Mouse (Mus musculus) hindbrain, postnatal 0 days (tissue): ENCODE data around the gene Llph. TPM values are rescaled to one million over a fixed set of nuclear protein-coding genes. Genes with fewer than 3 reads are reported as not detected.

Experiments used
- ATAC-seq: fragments of 200-750 bp; cut with Nextera tagmentation; 2 replicates; pipeline ENCODE4 v1.8.0; 2017; ENCODE audit warnings: mild to moderate bottlenecking, moderate TSS enrichment, moderate library complexity
- DNase-seq: peaks from one replicate; pipeline ENCODE4 v3.0.0-alpha.2; 2015; ENCODE audit warnings: low spot score
- H3K27ac ChIP-seq: fragments of 300-500 bp; sonication (generic); 2 replicates; pipeline ENCODE4 v1.5.1; 2014; ENCODE audit warnings: mild to moderate bottlenecking
- H3K27me3 ChIP-seq: fragments of 300-500 bp; sonication (generic); 2 replicates; pipeline ENCODE4 v1.6.1; 2014; ENCODE audit warnings: low read length, mixed read lengths; ENCODE audit not compliant: insufficient read depth
- H3K36me3 ChIP-seq: fragments of 300-500 bp; sonication (generic); 2 replicates; pipeline ENCODE4 v1.6.1; 2014; ENCODE audit warnings: low read length, mixed read lengths; ENCODE audit not compliant: insufficient read depth
- H3K4me1 ChIP-seq: fragments of 300-500 bp; sonication (generic); 2 replicates; pipeline ENCODE4 v1.6.1; 2014; ENCODE audit warnings: antibody characterized with exemption, low read length, mixed read lengths; ENCODE audit not compliant: insufficient read depth
- H3K4me2 ChIP-seq: fragments of 300-500 bp; sonication (generic); 2 replicates; pipeline ENCODE4 v1.6.1; 2014; ENCODE audit warnings: low read depth, mild to moderate bottlenecking, low read length, moderate library complexity, mixed read lengths
- H3K4me3 ChIP-seq: fragments of 300-500 bp; sonication (generic); 2 replicates; pipeline ENCODE4 v1.5.1; 2014; ENCODE audit warnings: low read length
- H3K9ac ChIP-seq: fragments of 300-500 bp; sonication (generic); replicated peaks from 2 replicates; pipeline ENCODE4 v1.6.1; 2014; ENCODE audit warnings: mild to moderate bottlenecking, low read length, moderate library complexity, mixed read lengths
- H3K9me3 ChIP-seq: fragments of 300-500 bp; sonication (generic); 2 replicates; pipeline ENCODE4 v1.6.1; 2016; ENCODE audit warnings: low read length, mixed read lengths
- CTCF ChIP-seq: IDR thresholded peaks from 2 replicates; pipeline ENCODE4 v1.5.1; 2016; ENCODE audit warnings: antibody characterized with exemption, control low read depth, low read depth
- WGBS: fragments of 180-500 bp; shearing (Covaris S2); extraction: QIAGEN DNeasy Blood & Tissue Kit; methylation state at CpG from one replicate; pipeline ENCODE4 v1.1.7; 2014; 5-methylcytosine and 5-hydroxymethylcytosine counted together
- polyA plus RNA-seq: library from polyadenylated mRNA; unstranded; fragments of >200 nt; fragmentation: Nextera tagmentation; extraction: Ambion mirVana; gene quantifications from 2 replicates; pipeline ENCODE4 v1.2.1, GENCODE M21; 2015
- total RNA-seq: library from RNA; depleted of rRNA; stranded (reverse); fragments of >200 nt; gene quantifications from 2 replicates; pipeline ENCODE4 v1.2.3, GENCODE M21; 2014; rRNA removed

Llph gene
- total and polyA plus RNA-seq, 2 experiments from 2014 or later = 4.1 to 43.3 TPM

DNA sequence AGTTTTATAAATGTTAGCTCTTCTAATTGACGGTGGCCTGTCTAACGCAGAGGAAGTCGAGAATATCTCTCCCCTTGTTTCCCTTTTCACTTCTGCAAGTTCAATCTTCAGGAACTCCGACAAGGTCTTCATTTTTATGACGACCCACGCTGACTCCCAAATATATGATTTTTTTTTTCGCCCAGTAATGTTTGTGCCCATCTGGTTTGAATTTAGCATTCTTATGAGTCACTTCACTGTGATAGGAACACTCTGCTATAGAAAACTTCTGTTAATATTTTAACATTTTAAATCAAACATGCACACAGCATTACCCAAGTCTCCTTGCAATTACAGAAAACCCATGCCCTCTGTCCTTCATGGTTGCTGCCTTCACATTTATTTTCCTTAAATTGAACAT is 46.5 kb downstream of the Llph start:
- peaks cover 8% of the 10 kb centered on the region; the same call in 1 of the 2 replicates for H3K4me1 ChIP-seq
- no peaks in the 10 kb centered on the region for H3K27me3 ChIP-seq
- ATAC-seq (no peak), DNase-seq (no peak)
- no peak overlapping the region for H3K27ac ChIP-seq
- WGBS = 78% methylated on average over 7 of the region's 7 CpGs
- H3K4me2 ChIP-seq = no peak overlapping the region
- no peak overlapping the region for H3K4me3 ChIP-seq
- no peaks in the 10 kb centered on the region for H3K9me3 ChIP-seq
- no peak overlapping the region for H3K9ac ChIP-seq
- no peak for TF ChIP-seq CTCF
- no peaks in the 10 kb centered on the region for H3K36me3 ChIP-seq

DNA sequence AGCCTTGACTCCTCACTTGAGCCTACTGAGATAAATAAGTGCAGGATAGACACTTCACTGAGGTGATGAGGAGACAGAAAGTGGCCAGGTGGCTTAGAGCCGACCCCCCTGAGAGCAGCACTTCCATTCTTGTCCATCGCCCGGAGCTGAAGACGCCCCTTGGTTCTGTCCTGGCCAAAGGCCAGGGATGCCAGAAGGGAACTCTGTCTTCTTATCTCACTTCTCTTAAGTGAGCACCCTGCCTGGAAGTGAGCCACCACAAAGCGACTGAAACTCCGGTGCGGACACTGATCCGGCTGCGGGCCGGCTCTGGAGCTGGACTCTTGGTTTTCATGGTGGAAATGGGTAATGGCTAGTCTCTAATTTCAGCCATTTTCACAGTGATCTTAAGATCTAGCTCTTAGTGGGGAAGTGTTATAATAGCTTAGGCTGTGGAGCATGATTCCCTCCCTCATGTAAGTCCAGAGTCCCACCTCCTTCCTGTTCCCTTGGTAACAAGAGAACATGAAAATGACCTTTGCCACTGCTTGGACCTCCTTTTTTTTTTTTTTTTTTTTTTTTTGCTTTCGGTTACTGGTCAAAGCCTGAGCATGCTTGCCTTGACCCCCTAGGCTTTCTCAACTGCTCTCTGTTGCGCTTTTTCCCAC is 52.7 kb downstream of the Llph start:
- Histone ChIP-seq H3K9me3 (no peaks in the 10 kb centered on the region), H3K27ac (no peak overlapping the region), H3K9ac (no peak overlapping the region), H3K4me1 (no peaks in the 10 kb centered on the region), H3K4me3 (no peak overlapping the region), H3K4me2 (no peak overlapping the region), H3K36me3 (no peaks in the 10 kb centered on the region), H3K27me3 (no peaks in the 10 kb centered on the region)
- DNase-seq (no peak), ATAC-seq (no peak)
- 69% methylated on average over 12 of the region's 12 CpGs for WGBS
- TF ChIP-seq CTCF = no peak

DNA sequence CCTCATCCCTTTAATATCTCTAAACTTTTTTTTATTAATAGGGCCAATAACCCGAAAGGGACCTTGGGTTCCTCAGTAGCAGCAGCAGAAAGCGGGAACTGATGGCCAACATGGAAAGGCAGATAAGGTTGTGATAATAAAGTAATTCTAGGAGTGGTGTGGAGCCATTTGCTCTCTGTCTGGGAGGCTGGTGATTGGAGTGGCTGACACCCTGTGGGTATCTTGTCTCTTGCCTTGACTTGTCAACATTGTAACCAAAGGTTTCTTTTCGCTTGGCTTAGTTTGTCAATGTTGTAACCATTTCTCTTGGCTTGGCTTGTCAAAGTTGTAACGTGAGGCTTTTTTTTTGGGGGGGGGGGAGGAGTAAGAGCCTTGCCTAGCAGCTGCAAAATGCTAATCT is 53.5 kb downstream of the Llph start:
- Histone ChIP-seq H3K27me3 (no peaks in the 10 kb centered on the region), H3K4me3 (no peak overlapping the region), H3K9ac (no peak overlapping the region), H3K4me2 (no peak overlapping the region), H3K36me3 (no peaks in the 10 kb centered on the region), H3K9me3 (no peaks in the 10 kb centered on the region), H3K27ac (no peak overlapping the region), H3K4me1 (no peaks in the 10 kb centered on the region)
- 75% methylated on average over 4 of the region's 4 CpGs for WGBS
- no peak for TF ChIP-seq CTCF
- ATAC-seq (no peak), DNase-seq (no peak)

DNA sequence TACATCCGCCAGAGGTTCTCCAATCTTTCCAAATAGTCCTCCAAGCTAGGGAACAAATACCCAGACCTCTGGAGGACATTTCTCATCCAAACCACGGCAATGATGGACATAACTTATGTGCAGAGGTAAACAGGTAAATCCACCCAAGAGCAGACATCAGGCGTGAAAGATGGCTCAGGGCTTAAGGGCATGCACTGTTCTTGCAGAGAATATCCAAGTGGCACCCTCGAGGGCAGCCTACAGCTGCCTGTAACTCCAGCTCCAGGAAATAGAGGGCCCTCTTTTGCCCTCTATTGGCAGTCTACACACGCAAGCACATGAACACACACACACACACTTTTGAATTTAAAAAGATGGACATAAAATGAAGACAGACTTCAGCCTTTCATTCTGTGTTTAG is 54.8 kb downstream of the Llph start:
- Histone ChIP-seq H3K9me3 (no peaks in the 10 kb centered on the region), H3K4me3 (no peak overlapping the region), H3K27me3 (no peaks in the 10 kb centered on the region), H3K4me2 (no peak overlapping the region), H3K27ac (no peak overlapping the region), H3K9ac (no peak overlapping the region), H3K4me1 (no peaks in the 10 kb centered on the region), H3K36me3 (no peaks in the 10 kb centered on the region)
- ATAC-seq (no peak), DNase-seq (no peak)
- no peak for TF ChIP-seq CTCF
- WGBS = 91% methylated on average over 5 of the region's 5 CpGs

Other genes with a start within 250 kb of the Llph start
- gene Helb, start 114.1 kb upstream of the Llph start, total RNA-seq = 1.6 and 3.8 TPM in 2 replicates
- 2.1 and 2.2 TPM in 2 replicates for gene Helb, start 114.1 kb upstream of the Llph start, polyA plus RNA-seq
- gene Tmbim4, start 25.5 kb upstream of the Llph start, total RNA-seq = 67.6 and 92.7 TPM in 2 replicates
- 140 and 143 TPM in 2 replicates for gene Tmbim4, start 25.5 kb upstream of the Llph start, polyA plus RNA-seq
- gene Irak3, start 24.9 kb upstream of the Llph start, total RNA-seq = 0.11 TPM in 1 of 2 replicates, not detected in the other
- 0.32 and 0.41 TPM in 2 replicates for gene Irak3, start 24.9 kb upstream of the Llph start, polyA plus RNA-seq
- 1.2 and 1.5 TPM in 2 replicates for gene Hmga2, start 249.4 kb downstream of the Llph start, total RNA-seq
- 0.98 and 1.5 TPM in 2 replicates for gene Hmga2, start 249.4 kb downstream of the Llph start, polyA plus RNA-seq